Comparison of ENCODE assay signal across 10 mouse cellular contexts in genomic region chr7:43925985-43926384, GRCm38 (mm10). TPM values are rescaled to one million over a fixed set of nuclear protein-coding genes. Genes with fewer than 3 reads are reported as not detected.
DNase-seq lines count a peak whose midpoint lies in the region; ATAC-seq and TF ChIP-seq lines count a peak whose summit lies in the region.
"Had no signal": no experiment of that assay in that cellular context is flagged by ENCODE, and none has a peak within 500 bp of the region (broad histone marks: within the 10 kb centered on the region; RNA-seq: fewer than 3 reads in every experiment).

No protein-coding gene starts in this region.

- WGBS in kidney, postnatal 0 days, result 66% methylated on average over 5 of the region's 5 CpGs
- WGBS in kidney, embryonic 16.5 days, result 66% methylated on average over 5 of the region's 5 CpGs
- 64% methylated on average over 5 of the region's 5 CpGs for WGBS in embryonic facial prominence, embryonic 10.5 days
- 65% methylated on average over 5 of the region's 5 CpGs for WGBS in heart, embryonic 10.5 days

- no peaks in the 10 kb centered on the region for H3K36me3 ChIP-seq in kidney, postnatal 0 days (ENCODE audit: insufficient read depth, low read length)
- no peaks in the 10 kb centered on the region for H3K36me3 ChIP-seq in kidney, embryonic 16.5 days (ENCODE audit: insufficient read depth, low read length)
- H3K36me3 ChIP-seq in ES-Bruce4 (ENCODE audit: control insufficient read depth, insufficient read depth, low read length, poor library complexity, severe bottlenecking), result no peaks in the 10 kb centered on the region
- H3K36me3 ChIP-seq in embryonic facial prominence, embryonic 10.5 days (replicated peaks), result no peaks in the 10 kb centered on the region
- no peaks in the 10 kb centered on the region for H3K36me3 ChIP-seq in heart, embryonic 10.5 days
- H3K36me3 ChIP-seq: embryonic facial prominence, embryonic 12.5 days had no signal

- TF ChIP-seq EP300 in ES-Bruce4 (IDR thresholded peaks at IDR 0.05; ENCODE audit: insufficient read depth, low read depth, low read length), result no peak

- no peaks in the 10 kb centered on the region for H3K4me1 ChIP-seq in kidney, postnatal 0 days (replicated peaks; ENCODE audit: insufficient read depth, low read length)
- no peaks in the 10 kb centered on the region for H3K4me1 ChIP-seq in kidney, embryonic 16.5 days (ENCODE audit: insufficient read depth, low read length)
- no peaks in the 10 kb centered on the region for H3K4me1 ChIP-seq in ES-Bruce4 (ENCODE audit: control insufficient read depth, insufficient read depth, low read length)
- no peaks in the 10 kb centered on the region for H3K4me1 ChIP-seq in embryonic facial prominence, embryonic 10.5 days
- no peaks in the 10 kb centered on the region for H3K4me1 ChIP-seq in heart, embryonic 10.5 days
- H3K4me1 ChIP-seq: embryonic facial prominence, embryonic 12.5 days had no signal

- no peaks in the 10 kb centered on the region for H3K27me3 ChIP-seq in kidney, postnatal 0 days (ENCODE audit: insufficient read depth, low read length)
- no peaks in the 10 kb centered on the region for H3K27me3 ChIP-seq in kidney, embryonic 16.5 days (ENCODE audit: insufficient read depth, low read length)
- no peaks in the 10 kb centered on the region for H3K27me3 ChIP-seq in ES-Bruce4 (ENCODE audit: control insufficient read depth, insufficient read depth, low read length, poor library complexity, severe bottlenecking)
- no peaks in the 10 kb centered on the region for H3K27me3 ChIP-seq in embryonic facial prominence, embryonic 10.5 days (replicated peaks; ENCODE audit: low read depth, poor library complexity, severe bottlenecking)
- peaks cover 11% of the 10 kb centered on the region; the same call in 1 of the 2 replicates for H3K27me3 ChIP-seq in heart, embryonic 10.5 days (ENCODE audit: insufficient read depth, poor library complexity, severe bottlenecking)
- H3K27me3 ChIP-seq: embryonic facial prominence, embryonic 12.5 days had no signal

- H3K9ac ChIP-seq in kidney, postnatal 0 days (ENCODE audit: low read depth, low read length), result no peak overlapping the region
- H3K9ac ChIP-seq in kidney, embryonic 16.5 days (replicated peaks; ENCODE audit: low read length), result no peak overlapping the region
- H3K9ac ChIP-seq in ES-Bruce4 (ENCODE audit: low read depth, poor library complexity, severe bottlenecking), result no peak overlapping the region
- H3K9ac ChIP-seq: embryonic facial prominence, embryonic 12.5 days had no signal

- no peak for TF ChIP-seq POLR2A in ES-Bruce4 (IDR thresholded peaks at IDR 0.05; ENCODE audit: insufficient read depth, low read length)

- peak; percentile 63 for TF ChIP-seq CTCF in kidney, postnatal 0 days (IDR thresholded peaks at IDR 0.05; ENCODE audit: low read depth)
- peak; percentile 50 for TF ChIP-seq CTCF in ES-Bruce4 (IDR thresholded peaks at IDR 0.05; ENCODE audit: low read depth, low read length)

- no peak overlapping the region for H3K4me3 ChIP-seq in kidney, postnatal 0 days (replicated peaks; ENCODE audit: low read depth, low read length)
- H3K4me3 ChIP-seq in kidney, embryonic 16.5 days (ENCODE audit: low read length), result no peak overlapping the region
- no peak overlapping the region for H3K4me3 ChIP-seq in ES-Bruce4 (ENCODE audit: low read depth, low read length)
- H3K4me3 ChIP-seq in embryonic facial prominence, embryonic 10.5 days, result no peak overlapping the region
- H3K4me3 ChIP-seq in heart, embryonic 10.5 days, result no peak overlapping the region
- H3K4me3 ChIP-seq: embryonic facial prominence, embryonic 12.5 days had no signal

- no peaks in the 10 kb centered on the region for H3K9me3 ChIP-seq in kidney, postnatal 0 days (replicated peaks; ENCODE audit: low read length)
- no peaks in the 10 kb centered on the region for H3K9me3 ChIP-seq in kidney, embryonic 16.5 days (ENCODE audit: low read length)
- H3K9me3 ChIP-seq in ES-Bruce4 (replicated peaks; ENCODE audit: control insufficient read depth, insufficient read depth, low read length, poor library complexity, severe bottlenecking), result no peaks in the 10 kb centered on the region
- no peaks in the 10 kb centered on the region for H3K9me3 ChIP-seq in embryonic facial prominence, embryonic 10.5 days
- H3K9me3 ChIP-seq in heart, embryonic 10.5 days, result no peaks in the 10 kb centered on the region
- H3K9me3 ChIP-seq: embryonic facial prominence, embryonic 12.5 days had no signal

- ATAC-seq in kidney, postnatal 0 days (replicated peaks; ENCODE audit: low FRiP score, low read depth), result no peak
- no peak for ATAC-seq in kidney, embryonic 16.5 days (ENCODE audit: low FRiP score, low TSS enrichment)
- ATAC-seq in inflammation-experienced regulatory T-cells, adult 6 months, result no peak

- H3K27ac ChIP-seq in kidney, postnatal 0 days, result no peak overlapping the region
- H3K27ac ChIP-seq in kidney, embryonic 16.5 days (ENCODE audit: low read length), result no peak overlapping the region
- H3K27ac ChIP-seq in ES-Bruce4 (ENCODE audit: insufficient read depth, low read length), result no peak overlapping the region
- H3K27ac ChIP-seq in embryonic facial prominence, embryonic 10.5 days (replicated peaks), result no peak overlapping the region
- no peak overlapping the region for H3K27ac ChIP-seq in heart, embryonic 10.5 days
- H3K27ac ChIP-seq: embryonic facial prominence, embryonic 12.5 days had no signal

- peak; percentile 35 for DNase-seq in kidney, postnatal 0 days (ENCODE audit: low spot score)
- DNase-seq in 416B (ENCODE audit: low read depth), result peak; percentile 50
- DNase-seq in embryonic facial prominence, embryonic 10.5 days (ENCODE audit: low spot score), result peak; percentile 18
- DNase-seq in ovary, postnatal 36 days (ENCODE audit: low spot score), result no peak
- no peak for DNase-seq in heart, embryonic 10.5 days (ENCODE audit: low spot score)
- DNase-seq: left cerebral cortex, postnatal 4 days had no signal

- no peak overlapping the region for H3K4me2 ChIP-seq in kidney, postnatal 0 days (ENCODE audit: low read length)
- H3K4me2 ChIP-seq in kidney, embryonic 16.5 days (replicated peaks; ENCODE audit: low read depth, low read length), result no peak overlapping the region
- H3K4me2 ChIP-seq: embryonic facial prominence, embryonic 12.5 days had no signal

RNA-seq across cellular contexts. Expression of gene Klk15, which starts 7.6 kb away (rescaled TPM):
- polyA plus RNA-seq in kidney, postnatal 0 days (2015; fragmentation: Nextera tagmentation; extraction: Ambion mirVana), result not detected in 2 replicates
- polyA plus RNA-seq in kidney, embryonic 16.5 days (2015; fragmentation: Nextera tagmentation; extraction: Ambion mirVana), result not detected in 2 replicates
- not detected in 2 replicates for polyA plus RNA-seq in ES-Bruce4 (2011; ENCODE audit: insufficient read depth, insufficient read length, low read depth, missing spikeins)
- not detected in 2 replicates for polyA plus RNA-seq in embryonic facial prominence, embryonic 10.5 days (2016; fragmentation: Nextera tagmentation; extraction: Ambion mirVana)
- not detected for polyA plus RNA-seq in inflammation-experienced regulatory T-cells, adult 6 months (2017; shearing (Covaris generic))
- not detected in 2 replicates for polyA plus RNA-seq in heart, embryonic 10.5 days (2016; fragmentation: Nextera tagmentation; extraction: Ambion mirVana)
- polyA plus RNA-seq: embryonic facial prominence, embryonic 12.5 days had no signal

RNA-seq across cellular contexts. Expression of gene Klk1b8, which starts 24.5 kb away (rescaled TPM):
- polyA plus RNA-seq in kidney, postnatal 0 days (2015; fragmentation: Nextera tagmentation; extraction: Ambion mirVana), result 0.18 and 0.75 TPM in 2 replicates
- not detected in 2 replicates for polyA plus RNA-seq in kidney, embryonic 16.5 days (2015; fragmentation: Nextera tagmentation; extraction: Ambion mirVana)
- not detected in 2 replicates for polyA plus RNA-seq in ES-Bruce4 (2011; ENCODE audit: insufficient read depth, insufficient read length, low read depth, missing spikeins)
- polyA plus RNA-seq in embryonic facial prominence, embryonic 10.5 days (2016; fragmentation: Nextera tagmentation; extraction: Ambion mirVana), result not detected in 2 replicates
- polyA plus RNA-seq in inflammation-experienced regulatory T-cells, adult 6 months (2017; shearing (Covaris generic)), result not detected
- polyA plus RNA-seq in heart, embryonic 10.5 days (2016; fragmentation: Nextera tagmentation; extraction: Ambion mirVana), result not detected in 2 replicates
- polyA plus RNA-seq: embryonic facial prominence, embryonic 12.5 days had no signal

RNA-seq across cellular contexts. Expression of gene Klk1b1, which starts 40.6 kb away (rescaled TPM):
- polyA plus RNA-seq in kidney, postnatal 0 days (2015; fragmentation: Nextera tagmentation; extraction: Ambion mirVana), result not detected in 2 replicates
- not detected in 2 replicates for polyA plus RNA-seq in kidney, embryonic 16.5 days (2015; fragmentation: Nextera tagmentation; extraction: Ambion mirVana)
- not detected in 2 replicates for polyA plus RNA-seq in ES-Bruce4 (2011; ENCODE audit: insufficient read depth, insufficient read length, low read depth, missing spikeins)
- not detected in 2 replicates for polyA plus RNA-seq in embryonic facial prominence, embryonic 10.5 days (2016; fragmentation: Nextera tagmentation; extraction: Ambion mirVana)
- polyA plus RNA-seq in inflammation-experienced regulatory T-cells, adult 6 months (2017; shearing (Covaris generic)), result not detected
- polyA plus RNA-seq in heart, embryonic 10.5 days (2016; fragmentation: Nextera tagmentation; extraction: Ambion mirVana), result not detected in 2 replicates
- polyA plus RNA-seq: embryonic facial prominence, embryonic 12.5 days had no signal

RNA-seq across cellular contexts. Expression of gene Klk4, which starts 45.0 kb away (rescaled TPM):
- polyA plus RNA-seq in kidney, postnatal 0 days (2015; fragmentation: Nextera tagmentation; extraction: Ambion mirVana), result not detected in 2 replicates
- polyA plus RNA-seq in kidney, embryonic 16.5 days (2015; fragmentation: Nextera tagmentation; extraction: Ambion mirVana), result not detected in 2 replicates
- polyA plus RNA-seq in ES-Bruce4 (2011; ENCODE audit: insufficient read depth, insufficient read length, low read depth, missing spikeins), result not detected in 2 replicates
- not detected in 2 replicates for polyA plus RNA-seq in embryonic facial prominence, embryonic 10.5 days (2016; fragmentation: Nextera tagmentation; extraction: Ambion mirVana)
- polyA plus RNA-seq in inflammation-experienced regulatory T-cells, adult 6 months (2017; shearing (Covaris generic)), result not detected
- 0.10 TPM in 1 of 2 replicates, not detected in the other for polyA plus RNA-seq in heart, embryonic 10.5 days (2016; fragmentation: Nextera tagmentation; extraction: Ambion mirVana)

RNA-seq across cellular contexts. Expression of gene Klk1b9, which starts 49.9 kb away (rescaled TPM):
- polyA plus RNA-seq in kidney, postnatal 0 days (2015; fragmentation: Nextera tagmentation; extraction: Ambion mirVana), result 0.39 and 0.47 TPM in 2 replicates
- not detected in 2 replicates for polyA plus RNA-seq in kidney, embryonic 16.5 days (2015; fragmentation: Nextera tagmentation; extraction: Ambion mirVana)
- polyA plus RNA-seq in ES-Bruce4 (2011; ENCODE audit: insufficient read depth, insufficient read length, low read depth, missing spikeins), result not detected in 2 replicates
- not detected in 2 replicates for polyA plus RNA-seq in embryonic facial prominence, embryonic 10.5 days (2016; fragmentation: Nextera tagmentation; extraction: Ambion mirVana)
- polyA plus RNA-seq in inflammation-experienced regulatory T-cells, adult 6 months (2017; shearing (Covaris generic)), result 1 to 10 TPM in 2 of 3 experiments, not detected in 1; 1.5 to 2.8 TPM
- not detected in 2 replicates for polyA plus RNA-seq in heart, embryonic 10.5 days (2016; fragmentation: Nextera tagmentation; extraction: Ambion mirVana)
- polyA plus RNA-seq: embryonic facial prominence, embryonic 12.5 days had no signal

Comparison
In these comparisons a context has a peak if more than half of its experiments do, and no peak if none do; other contexts are left out.
1. DNase-seq: peak in kidney, postnatal 0 days (single experiment), 416B (single experiment) and embryonic facial prominence, embryonic 10.5 days (single experiment); none in ovary, postnatal 36 days (single experiment) and heart, embryonic 10.5 days (single experiment).